Mouse (Mus musculus): Measurements from ENCODE around the gene Mtus2. TPM values are rescaled to one million over a fixed set of nuclear protein-coding genes. Genes with fewer than 3 reads are reported as not detected.

Mtus2 gene
- polyA plus RNA-seq, 1 experiment from 2014 or later: 4.1 TPM

- Histone ChIP-seq H3K4me2 (ENCODE audit: low read length) (no peak overlapping the region), H3K9ac (ENCODE audit: low read depth, low read length) (no peak overlapping the region), H3K9me3 (replicated peaks; ENCODE audit: low read length) (0 out of 2 replicates have a peak, but pooled peaks cover 4% of the 10 kb centered on the region), H3K4me1 (replicated peaks; ENCODE audit: insufficient read depth, low read length) (no peaks in the 10 kb centered on the region), H3K36me3 (ENCODE audit: insufficient read depth, low read length) (no peaks in the 10 kb centered on the region), H3K27me3 (ENCODE audit: insufficient read depth, low read length) (no peaks in the 10 kb centered on the region), H3K27ac (no peak overlapping the region), H3K4me3 (replicated peaks; ENCODE audit: low read depth, low read length) (no peak overlapping the region)
- no peak for TF ChIP-seq CTCF (IDR thresholded peaks at IDR 0.05; ENCODE audit: low read depth)
- 80% methylated on average over 12 of the region's 12 CpGs for WGBS
- no peak for DNase-seq (ENCODE audit: low spot score)
- no peak for ATAC-seq (replicated peaks; ENCODE audit: low FRiP score, low read depth)
These were observed 189.2 kb downstream of the Mtus2 start for GRCm38 (mm10) chr5:148146200-148146823.

- no peak overlapping the region for H3K27ac ChIP-seq
- no peaks in the 10 kb centered on the region for H3K36me3 ChIP-seq (ENCODE audit: insufficient read depth, low read length)
- no peaks in the 10 kb centered on the region for H3K4me1 ChIP-seq (replicated peaks; ENCODE audit: insufficient read depth, low read length)
- no peak for ATAC-seq (replicated peaks; ENCODE audit: low FRiP score, low read depth)
- no peak for DNase-seq (ENCODE audit: low spot score)
- 0 out of 2 replicates have a peak, but pooled peaks cover 4% of the 10 kb centered on the region for H3K9me3 ChIP-seq (replicated peaks; ENCODE audit: low read length)
- TF ChIP-seq CTCF (IDR thresholded peaks at IDR 0.05; ENCODE audit: low read depth): no peak
- no peaks in the 10 kb centered on the region for H3K27me3 ChIP-seq (ENCODE audit: insufficient read depth, low read length)
- WGBS: 49% methylated on average over 14 of the region's 14 CpGs
- H3K9ac ChIP-seq (ENCODE audit: low read depth, low read length): no peak overlapping the region
- H3K4me3 ChIP-seq (replicated peaks; ENCODE audit: low read depth, low read length): no peak overlapping the region
- H3K4me2 ChIP-seq (ENCODE audit: low read length): no peak overlapping the region
These were observed 194.9 kb downstream of the Mtus2 start for GRCm38 (mm10) chr5:148151894-148152599.

DNA sequence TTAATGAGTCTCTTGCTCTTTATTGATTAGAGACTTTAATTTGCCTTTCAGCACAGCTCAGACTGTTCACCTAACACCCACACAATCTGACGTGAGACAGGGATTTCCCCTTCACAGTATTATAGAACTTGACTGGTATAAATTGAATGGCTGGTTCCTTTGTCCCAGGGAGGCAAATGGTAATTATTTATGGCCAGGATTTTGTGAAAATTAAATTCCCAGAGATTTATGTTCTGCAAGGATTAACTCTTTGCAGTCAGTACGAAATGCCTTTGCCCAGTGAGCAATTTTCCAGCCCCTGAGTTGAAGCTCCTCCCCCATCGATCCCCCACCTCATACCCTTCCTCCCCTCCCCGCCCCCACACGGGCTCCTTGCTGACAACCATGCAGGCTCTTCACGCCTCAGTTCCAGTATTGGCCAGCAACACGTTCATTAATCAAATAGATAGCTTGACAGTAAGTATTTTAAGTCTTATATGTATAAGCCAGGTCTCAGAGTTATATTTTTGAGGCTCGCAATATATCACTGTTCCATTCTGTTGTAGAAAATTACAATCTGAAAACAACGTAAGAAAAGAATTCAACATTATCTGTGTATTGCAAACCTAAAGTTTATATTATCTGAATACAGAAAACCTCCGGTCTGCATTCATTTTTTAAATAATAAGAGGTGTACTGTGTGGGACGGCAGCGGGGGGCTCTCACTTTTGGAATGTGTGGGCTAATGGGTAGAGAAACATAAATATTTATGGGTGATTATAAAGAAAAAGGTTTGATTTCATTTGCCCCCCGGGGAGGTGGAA lies 195.7 kb downstream of the Mtus2 start:
- no peaks in the 10 kb centered on the region for H3K27me3 ChIP-seq (ENCODE audit: insufficient read depth, low read length)
- no peak overlapping the region for H3K4me2 ChIP-seq (ENCODE audit: low read length)
- no peak for DNase-seq (ENCODE audit: low spot score)
- H3K4me3 ChIP-seq (replicated peaks; ENCODE audit: low read depth, low read length): no peak overlapping the region
- no peaks in the 10 kb centered on the region for H3K4me1 ChIP-seq (replicated peaks; ENCODE audit: insufficient read depth, low read length)
- no peak for TF ChIP-seq CTCF (IDR thresholded peaks at IDR 0.05; ENCODE audit: low read depth)
- ATAC-seq (replicated peaks; ENCODE audit: low FRiP score, low read depth): no peak
- H3K9me3 ChIP-seq (replicated peaks; ENCODE audit: low read length): 0 out of 2 replicates have a peak, but pooled peaks cover 4% of the 10 kb centered on the region
- H3K36me3 ChIP-seq (ENCODE audit: insufficient read depth, low read length): no peaks in the 10 kb centered on the region
- WGBS: 43% methylated on average over 13 of the region's 13 CpGs
- no peak overlapping the region for H3K27ac ChIP-seq
- H3K9ac ChIP-seq (ENCODE audit: low read depth, low read length): no peak overlapping the region

- TF ChIP-seq CTCF (IDR thresholded peaks at IDR 0.05; ENCODE audit: low read depth): no peak
- Histone ChIP-seq H3K4me2 (ENCODE audit: low read length) (no peak overlapping the region), H3K9ac (ENCODE audit: low read depth, low read length) (no peak overlapping the region), H3K36me3 (ENCODE audit: insufficient read depth, low read length) (no peaks in the 10 kb centered on the region), H3K4me1 (replicated peaks; ENCODE audit: insufficient read depth, low read length) (no peaks in the 10 kb centered on the region), H3K4me3 (replicated peaks; ENCODE audit: low read depth, low read length) (no peak overlapping the region), H3K9me3 (replicated peaks; ENCODE audit: low read length) (0 out of 2 replicates have a peak, but pooled peaks cover 4% of the 10 kb centered on the region), H3K27me3 (ENCODE audit: insufficient read depth, low read length) (no peaks in the 10 kb centered on the region), H3K27ac (no peak overlapping the region)
- ATAC-seq (replicated peaks; ENCODE audit: low FRiP score, low read depth): no peak
- DNase-seq (ENCODE audit: low spot score): no peak
- WGBS: 74% methylated on average over 9 of the region's 9 CpGs
These were observed 196.2 kb downstream of the Mtus2 start for GRCm38 (mm10) chr5:148153403-148153713.

- TF ChIP-seq CTCF (IDR thresholded peaks at IDR 0.05; ENCODE audit: low read depth): no peak
- no peak overlapping the region for H3K4me3 ChIP-seq (replicated peaks; ENCODE audit: low read depth, low read length)
- DNase-seq (ENCODE audit: low spot score): no peak
- H3K4me2 ChIP-seq (ENCODE audit: low read length): no peak overlapping the region
- 75% methylated on average over 3 of the region's 3 CpGs for WGBS
- H3K36me3 ChIP-seq (ENCODE audit: insufficient read depth, low read length): no peaks in the 10 kb centered on the region
- H3K27me3 ChIP-seq (ENCODE audit: insufficient read depth, low read length): no peaks in the 10 kb centered on the region
- H3K27ac ChIP-seq: no peak overlapping the region
- H3K4me1 ChIP-seq (replicated peaks; ENCODE audit: insufficient read depth, low read length): no peaks in the 10 kb centered on the region
- no peak for ATAC-seq (replicated peaks; ENCODE audit: low FRiP score, low read depth)
- H3K9ac ChIP-seq (ENCODE audit: low read depth, low read length): no peak overlapping the region
- H3K9me3 ChIP-seq (replicated peaks; ENCODE audit: low read length): no peaks in the 10 kb centered on the region
These were observed 197.6 kb downstream of the Mtus2 start for GRCm38 (mm10) chr5:148154727-148155126.

DNA sequence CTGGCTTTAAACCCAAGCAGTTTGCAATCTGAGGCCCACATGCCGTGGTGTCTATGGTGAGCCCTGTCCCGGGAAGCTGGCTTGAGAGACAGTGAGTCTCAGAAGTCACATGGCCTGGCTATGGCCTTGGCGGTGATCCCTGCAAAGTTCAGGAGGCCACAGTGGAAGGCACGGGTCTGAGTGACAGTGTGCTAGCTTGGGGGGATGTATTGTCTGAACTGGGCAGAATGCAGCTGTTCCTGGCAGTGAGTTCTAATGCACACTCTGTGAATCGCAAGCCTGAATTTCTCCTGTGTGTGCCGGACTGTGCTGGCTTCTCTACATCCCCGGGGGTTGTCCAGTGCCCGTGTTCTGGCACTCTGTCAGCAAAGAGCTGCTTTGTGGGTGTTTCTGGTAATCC lies 202.2 kb downstream of the Mtus2 start:
- ATAC-seq (replicated peaks; ENCODE audit: low FRiP score, low read depth) (no peak), DNase-seq (ENCODE audit: low spot score) (no peak)
- H3K4me1 ChIP-seq (replicated peaks; ENCODE audit: insufficient read depth, low read length): no peaks in the 10 kb centered on the region
- no peak for TF ChIP-seq CTCF (IDR thresholded peaks at IDR 0.05; ENCODE audit: low read depth)
- no peaks in the 10 kb centered on the region for H3K36me3 ChIP-seq (ENCODE audit: insufficient read depth, low read length)
- H3K9me3 ChIP-seq (replicated peaks; ENCODE audit: low read length): no peaks in the 10 kb centered on the region
- H3K4me2 ChIP-seq (ENCODE audit: low read length): no peak overlapping the region
- H3K27ac ChIP-seq: no peak overlapping the region
- H3K27me3 ChIP-seq (ENCODE audit: insufficient read depth, low read length): no peaks in the 10 kb centered on the region
- H3K4me3 ChIP-seq (replicated peaks; ENCODE audit: low read depth, low read length): no peak overlapping the region
- 41% methylated on average over 8 of the region's 8 CpGs for WGBS
- no peak overlapping the region for H3K9ac ChIP-seq (ENCODE audit: low read depth, low read length)

Measured in kidney, postnatal 0 days (tissue).